Mouse (Mus musculus) thymus, adult 2 months (tissue): Measurements from ENCODE around the gene Acmsd.

Source experiments
- CTCF ChIP-seq: fragments of 200-500 bp; IDR thresholded peaks from 2 replicates; pipeline ENCODE4 v1.5.1; 2012; ENCODE audit warnings: mild to moderate bottlenecking, control low read depth, low read length, moderate library complexity, borderline replicate concordance; ENCODE audit not compliant: control insufficient read depth, poor library complexity, insufficient read depth; ENCODE audit errors: extremely low read depth
- POLR2A ChIP-seq: fragments of 200-500 bp; IDR thresholded peaks from 2 replicates; pipeline ENCODE4 v1.6.1; 2012; ENCODE audit warnings: mild to moderate bottlenecking, low read length, control low read depth, moderate library complexity; ENCODE audit not compliant: control insufficient read depth, poor library complexity, insufficient read depth; ENCODE audit errors: extremely low read depth

- no peak for TF ChIP-seq CTCF
- TF ChIP-seq POLR2A: no peak
These were observed 56.7 kb downstream of the Acmsd start for GRCm38 (mm10) chr1:127785882-127786281.
